29 mouse cellular contexts compared by ENCODE assay signal in the genomic region with DNA sequence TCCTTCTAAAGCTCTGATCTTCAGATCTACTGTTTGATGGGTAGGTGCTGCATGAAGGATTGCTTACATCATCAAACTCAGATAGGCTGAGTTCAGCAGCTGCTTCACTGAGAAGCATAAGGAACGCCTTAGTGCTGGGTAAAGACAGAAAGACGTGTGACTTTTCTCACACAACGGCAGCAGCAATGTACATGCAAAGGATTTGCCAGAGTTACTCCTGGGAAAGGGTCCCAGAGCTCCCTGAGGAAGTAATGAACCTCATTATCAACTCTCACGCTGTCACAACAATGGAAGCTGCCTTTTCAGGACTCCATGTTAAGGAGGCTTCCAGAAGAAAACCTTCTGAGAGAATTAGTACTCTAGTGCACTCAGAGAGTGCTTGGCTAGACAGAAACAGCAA.
DNase-seq lines count a peak whose midpoint lies in the region; ATAC-seq lines count a peak whose summit lies in the region.
"Had no signal": no experiment of that assay in that cellular context is flagged by ENCODE, and none has a peak within 500 bp of the region (broad histone marks: within the 10 kb centered on the region; RNA-seq: fewer than 3 reads in every experiment).

No protein-coding gene starts in this region.

- WGBS in forebrain, embryonic 14.5 days, result 31% methylated on average over 4 of the region's 4 CpGs
- WGBS in forebrain, embryonic 10.5 days, result 84% methylated on average over 4 of the region's 4 CpGs
- WGBS in heart, embryonic 13.5 days, result 56% methylated on average over 4 of the region's 4 CpGs
- 30% methylated on average over 4 of the region's 4 CpGs for WGBS in forebrain, embryonic 16.5 days

- no peak overlapping the region for H3K9ac ChIP-seq in forebrain, embryonic 14.5 days (ENCODE audit: low read length)
- no peak overlapping the region for H3K9ac ChIP-seq in heart, embryonic 13.5 days
- H3K9ac ChIP-seq in forebrain, embryonic 16.5 days (replicated peaks; ENCODE audit: low read depth, low read length), result no peak overlapping the region
- H3K9ac ChIP-seq: embryonic facial prominence, embryonic 13.5 days; hindbrain, embryonic 12.5 days; hindbrain, embryonic 15.5 days; kidney, embryonic 15.5 days had no signal

- H3K27ac ChIP-seq in forebrain, embryonic 14.5 days (ENCODE audit: low read depth, low read length), result no peak overlapping the region
- no peak overlapping the region for H3K27ac ChIP-seq in forebrain, embryonic 10.5 days
- H3K27ac ChIP-seq in heart, embryonic 13.5 days (replicated peaks), result 0 out of 2 replicates have a peak overlapping the region, but pooled peaks have one; percentile 15
- no peak overlapping the region; the same call in 1 of the 2 replicates for H3K27ac ChIP-seq in forebrain, embryonic 16.5 days (ENCODE audit: low read length)
- H3K27ac ChIP-seq: embryonic facial prominence, embryonic 10.5 days; embryonic facial prominence, embryonic 13.5 days; gastrocnemius, adult 2 months; hindbrain, embryonic 12.5 days; hindbrain, embryonic 15.5 days; kidney, embryonic 15.5 days had no signal

- H3K27me3 ChIP-seq in forebrain, embryonic 14.5 days (replicated peaks; ENCODE audit: control insufficient read depth, insufficient read depth, low read length), result no peaks in the 10 kb centered on the region
- H3K27me3 ChIP-seq in forebrain, embryonic 10.5 days (ENCODE audit: poor library complexity, severe bottlenecking), result no peaks in the 10 kb centered on the region
- H3K27me3 ChIP-seq in heart, embryonic 13.5 days (replicated peaks), result no peaks in the 10 kb centered on the region
- H3K27me3 ChIP-seq in forebrain, embryonic 16.5 days (replicated peaks; ENCODE audit: control insufficient read depth, insufficient read depth, low read length), result no peaks in the 10 kb centered on the region
- H3K27me3 ChIP-seq: CH12.LX; embryonic facial prominence, embryonic 13.5 days; hindbrain, embryonic 12.5 days; hindbrain, embryonic 15.5 days; kidney, embryonic 15.5 days; Patski had no signal

- ATAC-seq in forebrain, embryonic 14.5 days, result peak; percentile 29; the same call in 1 of the 2 replicates
- no peak for ATAC-seq in heart, embryonic 13.5 days (ENCODE audit: extremely low read depth, insufficient number of reproducible peaks, low FRiP score, low TSS enrichment)
- ATAC-seq in forebrain, embryonic 16.5 days, result peak; percentile 38
- ATAC-seq: intestine, postnatal 0 days; Patski had no signal

- no peak overlapping the region for H3K4me3 ChIP-seq in forebrain, embryonic 14.5 days (ENCODE audit: low read depth, low read length)
- no peak overlapping the region for H3K4me3 ChIP-seq in forebrain, embryonic 10.5 days
- no peak overlapping the region for H3K4me3 ChIP-seq in heart, embryonic 13.5 days
- no peak overlapping the region for H3K4me3 ChIP-seq in forebrain, embryonic 16.5 days (replicated peaks; ENCODE audit: low read length)
- H3K4me3 ChIP-seq: embryonic facial prominence, embryonic 10.5 days; embryonic facial prominence, embryonic 13.5 days; erythroblast, embryonic 14.5 days; gastrocnemius, adult 2 months; hindbrain, embryonic 12.5 days; hindbrain, embryonic 15.5 days; kidney, embryonic 15.5 days had no signal

- DNase-seq in forebrain, embryonic 14.5 days (ENCODE audit: low spot score), result peak; percentile 64
- DNase-seq in forebrain, embryonic 10.5 days (ENCODE audit: extremely low spot score, low spot score), result no peak
- DNase-seq in heart, postnatal 4 days, result no peak
- no peak for DNase-seq in cerebellum, adult 11-12 months
- DNase-seq: adrenal gland, postnatal 10 days; adrenal gland, postnatal 36 days; B cell, adult 2 months; cerebellum, adult 11 months; cerebellum, adult 8-10 months; cerebellum, postnatal 10 days; cerebellum, postnatal 36 days; embryo, embryonic 11 days; gastrocnemius, adult 2 months; gastrocnemius, postnatal 14 days; heart, adult 11 months; heart, postnatal 14 days; kidney, adult 8-10 months had no signal

- H3K4me2 ChIP-seq in forebrain, embryonic 14.5 days (ENCODE audit: low read length), result no peak overlapping the region
- H3K4me2 ChIP-seq in heart, embryonic 13.5 days, result no peak overlapping the region
- H3K4me2 ChIP-seq in forebrain, embryonic 16.5 days (ENCODE audit: low read length), result no peak overlapping the region
- H3K4me2 ChIP-seq: embryonic facial prominence, embryonic 13.5 days; hindbrain, embryonic 12.5 days; hindbrain, embryonic 15.5 days; kidney, embryonic 15.5 days had no signal

- peaks cover 12% of the 10 kb centered on the region; the same call in 1 of the 2 replicates for H3K4me1 ChIP-seq in forebrain, embryonic 14.5 days (ENCODE audit: control insufficient read depth, insufficient read depth, low read length)
- peaks cover 19% of the 10 kb centered on the region for H3K4me1 ChIP-seq in forebrain, embryonic 10.5 days
- peaks cover 44% of the 10 kb centered on the region for H3K4me1 ChIP-seq in heart, embryonic 13.5 days
- H3K4me1 ChIP-seq in forebrain, embryonic 16.5 days (replicated peaks; ENCODE audit: control insufficient read depth, insufficient read depth, low read length), result peaks cover 23% of the 10 kb centered on the region

- H3K36me3 ChIP-seq in forebrain, embryonic 14.5 days (ENCODE audit: control insufficient read depth, insufficient read depth, low read length), result no peaks in the 10 kb centered on the region
- H3K36me3 ChIP-seq in forebrain, embryonic 10.5 days (replicated peaks), result no peaks in the 10 kb centered on the region
- H3K36me3 ChIP-seq in heart, embryonic 13.5 days, result no peaks in the 10 kb centered on the region
- H3K36me3 ChIP-seq in forebrain, embryonic 16.5 days (ENCODE audit: control insufficient read depth, insufficient read depth), result no peaks in the 10 kb centered on the region
- H3K36me3 ChIP-seq: embryonic facial prominence, embryonic 10.5 days; embryonic facial prominence, embryonic 13.5 days; G1E; hindbrain, embryonic 12.5 days; hindbrain, embryonic 15.5 days; kidney, embryonic 15.5 days had no signal

- H3K9me3 ChIP-seq in forebrain, embryonic 14.5 days (replicated peaks; ENCODE audit: control insufficient read depth, low read length), result no peaks in the 10 kb centered on the region
- no peaks in the 10 kb centered on the region for H3K9me3 ChIP-seq in forebrain, embryonic 10.5 days
- H3K9me3 ChIP-seq in heart, embryonic 13.5 days, result no peaks in the 10 kb centered on the region
- H3K9me3 ChIP-seq in forebrain, embryonic 16.5 days (ENCODE audit: control insufficient read depth, low read length), result no peaks in the 10 kb centered on the region
- H3K9me3 ChIP-seq: embryonic facial prominence, embryonic 10.5 days; embryonic facial prominence, embryonic 13.5 days; G1E; hindbrain, embryonic 12.5 days; hindbrain, embryonic 15.5 days; kidney, embryonic 15.5 days had no signal
